Mouse (Mus musculus): Measurements from ENCODE around the gene Stk32c. TPM values are rescaled to one million over a fixed set of nuclear protein-coding genes. Genes with fewer than 3 reads are reported as not detected.

The Stk32c gene
- polyA plus RNA-seq, 1 experiment from 2014 or later, result 1.4 TPM

- Histone ChIP-seq H3K9me3 (no peaks in the 10 kb centered on the region), H3K9ac (peak overlapping the region; percentile 69), H3K4me2 (peak overlapping the region; percentile 60), H3K27ac (replicated peaks) (no peak overlapping the region), H3K4me1 (replicated peaks) (peaks cover 13% of the 10 kb centered on the region), H3K36me3 (no peaks in the 10 kb centered on the region), H3K4me3 (peak overlapping the region; percentile 53), H3K27me3 (peaks cover 31% of the 10 kb centered on the region)
- ATAC-seq (ENCODE audit: low read depth), result no peak
- 27% methylated on average over 7 of the region's 7 CpGs for WGBS
Observed at GRCm38 (mm10) chr7:139187277-139187676, 25.8 kb downstream of the Stk32c start.

GRCm38 (mm10) chr7:139186436-139186835 lies 26.7 kb downstream of the Stk32c start:
- peaks cover 31% of the 10 kb centered on the region for H3K27me3 ChIP-seq
- H3K4me1 ChIP-seq (replicated peaks), result peaks cover 13% of the 10 kb centered on the region
- no peaks in the 10 kb centered on the region for H3K36me3 ChIP-seq
- H3K27ac ChIP-seq (replicated peaks), result no peak overlapping the region
- ATAC-seq (ENCODE audit: low read depth), result no peak
- WGBS, result 69% methylated on average over 8 of the region's 8 CpGs
- no peak overlapping the region for H3K9ac ChIP-seq
- H3K4me2 ChIP-seq, result peak overlapping the region; percentile 60
- H3K4me3 ChIP-seq, result no peak overlapping the region
- H3K9me3 ChIP-seq, result no peaks in the 10 kb centered on the region

GRCm38 (mm10) chr7:139185971-139186370 lies 27.1 kb downstream of the Stk32c start:
- Histone ChIP-seq H3K27me3 (peaks cover 31% of the 10 kb centered on the region), H3K9me3 (no peaks in the 10 kb centered on the region), H3K4me2 (no peak overlapping the region), H3K27ac (replicated peaks) (no peak overlapping the region), H3K9ac (no peak overlapping the region), H3K36me3 (no peaks in the 10 kb centered on the region), H3K4me3 (no peak overlapping the region), H3K4me1 (replicated peaks) (peaks cover 13% of the 10 kb centered on the region)
- no peak for ATAC-seq (ENCODE audit: low read depth)
- WGBS, result 46% methylated on average over 5 of the region's 5 CpGs

- 91% methylated on average over 7 of the region's 7 CpGs for WGBS
- H3K9me3 ChIP-seq, result no peaks in the 10 kb centered on the region
- no peak overlapping the region for H3K4me2 ChIP-seq
- H3K4me1 ChIP-seq (replicated peaks), result peaks cover 13% of the 10 kb centered on the region
- no peak for ATAC-seq (ENCODE audit: low read depth)
- H3K9ac ChIP-seq, result no peak overlapping the region
- H3K4me3 ChIP-seq, result no peak overlapping the region
- no peaks in the 10 kb centered on the region for H3K36me3 ChIP-seq
- no peak overlapping the region for H3K27ac ChIP-seq (replicated peaks)
- peaks cover 27% of the 10 kb centered on the region for H3K27me3 ChIP-seq
Observed at GRCm38 (mm10) chr7:139184846-139185245, 28.3 kb downstream of the Stk32c start.

- Histone ChIP-seq H3K27me3 (peaks cover 27% of the 10 kb centered on the region), H3K9me3 (no peaks in the 10 kb centered on the region), H3K9ac (no peak overlapping the region), H3K36me3 (no peaks in the 10 kb centered on the region), H3K4me1 (replicated peaks) (peaks cover 13% of the 10 kb centered on the region), H3K27ac (replicated peaks) (no peak overlapping the region), H3K4me2 (no peak overlapping the region), H3K4me3 (no peak overlapping the region)
- 85% methylated on average over 4 of the region's 4 CpGs for WGBS
- ATAC-seq (ENCODE audit: low read depth), result no peak
Observed at GRCm38 (mm10) chr7:139184396-139184795, 28.7 kb downstream of the Stk32c start.

- no peak for ATAC-seq (ENCODE audit: low read depth)
- WGBS, result 88% methylated on average over 3 of the region's 3 CpGs
- H3K4me2 ChIP-seq, result no peak overlapping the region
Observed at GRCm38 (mm10) chr7:139180058-139180457, 33.0 kb downstream of the Stk32c start.

GRCm38 (mm10) chr7:139179299-139179698 lies 33.8 kb downstream of the Stk32c start:
- H3K27ac ChIP-seq (replicated peaks), result no peak overlapping the region
- no peaks in the 10 kb centered on the region for H3K36me3 ChIP-seq
- no peak overlapping the region for H3K4me3 ChIP-seq
- H3K4me1 ChIP-seq (replicated peaks), result no peaks in the 10 kb centered on the region
- no peak overlapping the region for H3K9ac ChIP-seq
- WGBS, result 86% methylated on average over 5 of the region's 5 CpGs
- no peaks in the 10 kb centered on the region for H3K27me3 ChIP-seq
- no peak for ATAC-seq (ENCODE audit: low read depth)
- no peaks in the 10 kb centered on the region for H3K9me3 ChIP-seq
- H3K4me2 ChIP-seq, result no peak overlapping the region

More at GRCm38 (mm10) chr7:139180058-139180457, 33.0 kb downstream of the Stk32c start:
- Histone ChIP-seq H3K9ac (no peak overlapping the region), H3K36me3 (no peaks in the 10 kb centered on the region), H3K27me3 (no peaks in the 10 kb centered on the region; the same call in 1 of the 2 replicates), H3K27ac (replicated peaks) (no peak overlapping the region), H3K9me3 (no peaks in the 10 kb centered on the region), H3K4me3 (no peak overlapping the region), H3K4me1 (replicated peaks) (no peaks in the 10 kb centered on the region)

GRCm38 (mm10) chr7:139169143-139169542 lies 44.0 kb downstream of the Stk32c start:
- no peaks in the 10 kb centered on the region for H3K36me3 ChIP-seq
- no peak overlapping the region for H3K27ac ChIP-seq (replicated peaks)
- H3K9me3 ChIP-seq, result peaks cover 22% of the 10 kb centered on the region
- no peak for ATAC-seq (ENCODE audit: low read depth)
- no peak overlapping the region for H3K9ac ChIP-seq
- H3K4me1 ChIP-seq (replicated peaks), result no peaks in the 10 kb centered on the region
- no peaks in the 10 kb centered on the region for H3K27me3 ChIP-seq
- WGBS, result 75% methylated on average over 4 of the region's 4 CpGs
- H3K4me2 ChIP-seq, result no peak overlapping the region
- H3K4me3 ChIP-seq, result no peak overlapping the region

- WGBS, result 72% methylated on average over 5 of the region's 5 CpGs
- ATAC-seq (ENCODE audit: low read depth), result no peak
- no peak overlapping the region for H3K4me3 ChIP-seq
- H3K27me3 ChIP-seq, result no peaks in the 10 kb centered on the region
- H3K4me2 ChIP-seq, result no peak overlapping the region
- no peak overlapping the region for H3K27ac ChIP-seq (replicated peaks)
- peaks cover 22% of the 10 kb centered on the region for H3K9me3 ChIP-seq
- H3K36me3 ChIP-seq, result no peaks in the 10 kb centered on the region
- peaks cover 2% of the 10 kb centered on the region; the same call in 1 of the 2 replicates for H3K4me1 ChIP-seq (replicated peaks)
- H3K9ac ChIP-seq, result no peak overlapping the region
Observed at GRCm38 (mm10) chr7:139164410-139164809, 48.7 kb downstream of the Stk32c start.

- H3K9ac ChIP-seq, result no peak overlapping the region
- no peak overlapping the region for H3K4me2 ChIP-seq
- no peak overlapping the region for H3K4me3 ChIP-seq
- no peaks in the 10 kb centered on the region for H3K36me3 ChIP-seq
- peaks cover 18% of the 10 kb centered on the region for H3K4me1 ChIP-seq (replicated peaks)
- WGBS, result 41% methylated on average over 5 of the region's 5 CpGs
- H3K9me3 ChIP-seq, result no peaks in the 10 kb centered on the region
- no peaks in the 10 kb centered on the region for H3K27me3 ChIP-seq
- ATAC-seq (ENCODE audit: low read depth), result peak; percentile 88
- no peak overlapping the region; the same call in 1 of the 2 replicates for H3K27ac ChIP-seq (replicated peaks)
Observed at GRCm38 (mm10) chr7:139158956-139159355, 54.2 kb downstream of the Stk32c start.

GRCm38 (mm10) chr7:139158549-139158948 lies 54.6 kb downstream of the Stk32c start:
- Histone ChIP-seq H3K4me3 (no peak overlapping the region), H3K4me1 (replicated peaks) (peaks cover 18% of the 10 kb centered on the region), H3K9ac (no peak overlapping the region), H3K36me3 (no peaks in the 10 kb centered on the region), H3K4me2 (no peak overlapping the region), H3K27me3 (no peaks in the 10 kb centered on the region), H3K9me3 (no peaks in the 10 kb centered on the region), H3K27ac (replicated peaks) (no peak overlapping the region; the same call in 1 of the 2 replicates)
- 74% methylated on average over 7 of the region's 7 CpGs for WGBS
- ATAC-seq (ENCODE audit: low read depth), result 0 out of 2 replicates have a peak, but pooled peaks have one; percentile 22

- Histone ChIP-seq H3K9ac (no peak overlapping the region), H3K4me3 (no peak overlapping the region), H3K4me1 (replicated peaks) (peaks cover 18% of the 10 kb centered on the region), H3K27me3 (no peaks in the 10 kb centered on the region), H3K27ac (replicated peaks) (no peak overlapping the region), H3K4me2 (no peak overlapping the region), H3K36me3 (no peaks in the 10 kb centered on the region), H3K9me3 (no peaks in the 10 kb centered on the region)
- ATAC-seq (ENCODE audit: low read depth), result no peak
- WGBS, result 74% methylated on average over 2 of the region's 2 CpGs
Observed at GRCm38 (mm10) chr7:139157541-139157940, 55.6 kb downstream of the Stk32c start.

GRCm38 (mm10) chr7:139156341-139157058 lies 56.6 kb downstream of the Stk32c start:
- ATAC-seq (ENCODE audit: low read depth), result no peak
- Histone ChIP-seq H3K4me3 (no peak overlapping the region), H3K9me3 (no peaks in the 10 kb centered on the region), H3K4me2 (no peak overlapping the region), H3K27me3 (no peaks in the 10 kb centered on the region), H3K9ac (no peak overlapping the region), H3K4me1 (replicated peaks) (peaks cover 20% of the 10 kb centered on the region), H3K27ac (replicated peaks) (no peak overlapping the region), H3K36me3 (no peaks in the 10 kb centered on the region)
- 46% methylated on average over 10 of the region's 10 CpGs for WGBS

Data from neural tube, embryonic 13.5 days (tissue).